In genomic region chr1:170188601-170189000, GRCm38 (mm10) we compare ENCODE assay signal across 10 mouse cellular contexts. TPM values are rescaled to one million over a fixed set of nuclear protein-coding genes. Genes with fewer than 3 reads are reported as not detected.
A peak's percentile ranks its signal among the peaks of the same experiment; 100 is the strongest.
DNase-seq lines count a peak whose midpoint lies in the region; ATAC-seq and TF ChIP-seq lines count a peak whose summit lies in the region.
"Had no signal": no experiment of that assay in that cellular context is flagged by ENCODE, and none has a peak within 500 bp of the region (broad histone marks: within the 10 kb centered on the region; RNA-seq: fewer than 3 reads in every experiment).

No protein-coding gene starts in this region.

- no peak overlapping the region for H3K27ac ChIP-seq in heart, postnatal 0 days (ENCODE audit: low read depth)
- no peak overlapping the region for H3K27ac ChIP-seq in liver, embryonic 11.5 days (ENCODE audit: low read depth, low read length)
- H3K27ac ChIP-seq: lung, embryonic 15.5 days had no signal

- 56% methylated on average over 11 of the region's 11 CpGs for WGBS in heart, postnatal 0 days
- WGBS in liver, embryonic 11.5 days = 78% methylated on average over 11 of the region's 11 CpGs

- 0 out of 2 replicates have a peak, but pooled peaks have one; percentile 36 for ATAC-seq in heart, postnatal 0 days (ENCODE audit: insufficient read depth, low read depth)
- no peak for ATAC-seq in liver, embryonic 11.5 days (replicated peaks; ENCODE audit: low FRiP score)

- H3K9me3 ChIP-seq in heart, postnatal 0 days (replicated peaks; ENCODE audit: control insufficient read depth, low read length) = no peaks in the 10 kb centered on the region
- no peaks in the 10 kb centered on the region for H3K9me3 ChIP-seq in liver, embryonic 11.5 days (ENCODE audit: control insufficient read depth, low read length)
- H3K9me3 ChIP-seq: lung, embryonic 15.5 days had no signal

- peak; percentile 40 for DNase-seq in right cerebral cortex, adult 18-20 months
- no peak for DNase-seq in right cerebral cortex, postnatal 4 days
- peak; percentile 82 for DNase-seq in brain, adult 2 months (ENCODE audit: low read depth, low spot score)
- DNase-seq in heart, postnatal 0 days (ENCODE audit: low spot score) = peak; percentile 30
- DNase-seq in testis, postnatal 10 days (ENCODE audit: low spot score) = peak; percentile 44
- DNase-seq in liver, embryonic 11.5 days (ENCODE audit: low spot score) = no peak
- DNase-seq in cerebellum, adult 11 months = no peak
- DNase-seq in layer of hippocampus, adult 9-11 months = no peak

- H3K36me3 ChIP-seq in heart, postnatal 0 days (replicated peaks; ENCODE audit: control insufficient read depth, insufficient read depth, low read length) = peaks cover 13% of the 10 kb centered on the region
- peaks cover 10% of the 10 kb centered on the region for H3K36me3 ChIP-seq in liver, embryonic 11.5 days (ENCODE audit: control insufficient read depth, insufficient read depth, low read length)

- H3K4me3 ChIP-seq in heart, postnatal 0 days (ENCODE audit: low read depth, low read length) = no peak overlapping the region
- no peak overlapping the region for H3K4me3 ChIP-seq in liver, embryonic 11.5 days (ENCODE audit: low read depth, low read length)
- H3K4me3 ChIP-seq: lung, embryonic 15.5 days had no signal

- no peaks in the 10 kb centered on the region for H3K4me1 ChIP-seq in heart, postnatal 0 days (ENCODE audit: control insufficient read depth, insufficient read depth)
- no peaks in the 10 kb centered on the region for H3K4me1 ChIP-seq in liver, embryonic 11.5 days (replicated peaks; ENCODE audit: control insufficient read depth, insufficient read depth, low read length)
- H3K4me1 ChIP-seq: lung, embryonic 15.5 days had no signal

- no peak overlapping the region for H3K4me2 ChIP-seq in heart, postnatal 0 days (ENCODE audit: low read depth, low read length)
- no peak overlapping the region for H3K4me2 ChIP-seq in liver, embryonic 11.5 days
- H3K4me2 ChIP-seq: lung, embryonic 15.5 days had no signal

- no peaks in the 10 kb centered on the region for H3K27me3 ChIP-seq in heart, postnatal 0 days (ENCODE audit: control insufficient read depth, insufficient read depth, low read length)
- H3K27me3 ChIP-seq in liver, embryonic 11.5 days (replicated peaks; ENCODE audit: control insufficient read depth, insufficient read depth, low read length) = no peaks in the 10 kb centered on the region
- H3K27me3 ChIP-seq: lung, embryonic 15.5 days had no signal

- TF ChIP-seq CTCF in heart, postnatal 0 days (IDR thresholded peaks at IDR 0.05; ENCODE audit: low read depth) = no peak

- no peak overlapping the region for H3K9ac ChIP-seq in heart, postnatal 0 days (replicated peaks; ENCODE audit: low read depth, low read length)
- H3K9ac ChIP-seq in liver, embryonic 11.5 days (ENCODE audit: low read depth, low read length) = no peak overlapping the region
- H3K9ac ChIP-seq: lung, embryonic 15.5 days had no signal

- TF ChIP-seq EP300 in heart, postnatal 0 days (IDR thresholded peaks at IDR 0.05; ENCODE audit: low read depth) = no peak

RNA-seq across cellular contexts. Expression of gene Uap1, which starts 13.8 kb away (rescaled TPM):
- total RNA-seq in heart, postnatal 0 days (2014; rRNA removed; ENCODE audit: low replicate concordance) = 23.0 and 26.1 TPM in 2 replicates
- polyA plus RNA-seq in heart, postnatal 0 days (2015; fragmentation: Nextera tagmentation; extraction: Ambion mirVana) = 40.2 and 42.3 TPM in 2 replicates
- polyA plus RNA-seq in liver, embryonic 11.5 days (2014; fragmentation: Nextera tagmentation; extraction: Ambion mirVana) = 59.6 and 60.0 TPM in 2 replicates

RNA-seq across cellular contexts. Expression of gene Uhmk1, which starts 26.6 kb away (rescaled TPM):
- total RNA-seq in heart, postnatal 0 days (2014; rRNA removed; ENCODE audit: low replicate concordance) = 10.4 and 11.2 TPM in 2 replicates
- polyA plus RNA-seq in heart, postnatal 0 days (2015; fragmentation: Nextera tagmentation; extraction: Ambion mirVana) = 2.1 and 2.6 TPM in 2 replicates
- polyA plus RNA-seq in liver, embryonic 11.5 days (2014; fragmentation: Nextera tagmentation; extraction: Ambion mirVana) = 16.0 and 17.0 TPM in 2 replicates

RNA-seq across cellular contexts. Expression of gene Sh2d1b2, which starts 43.9 kb away (rescaled TPM):
- not detected in 2 replicates for total RNA-seq in heart, postnatal 0 days (2014; rRNA removed; ENCODE audit: low replicate concordance)
- not detected in 2 replicates for polyA plus RNA-seq in heart, postnatal 0 days (2015; fragmentation: Nextera tagmentation; extraction: Ambion mirVana)
- not detected in 2 replicates for polyA plus RNA-seq in liver, embryonic 11.5 days (2014; fragmentation: Nextera tagmentation; extraction: Ambion mirVana)
- polyA plus RNA-seq: embryonic facial prominence, embryonic 14.5 days had no signal

Comparison
In these comparisons a context has a peak if more than half of its experiments do, and no peak if none do; other contexts are left out.
1. DNase-seq: peak in right cerebral cortex, adult 18-20 months (single experiment), brain, adult 2 months (single experiment), heart, postnatal 0 days (single experiment) and testis, postnatal 10 days (single experiment); none in right cerebral cortex, postnatal 4 days (single experiment), liver, embryonic 11.5 days (single experiment), cerebellum, adult 11 months (single experiment) and layer of hippocampus, adult 9-11 months (single experiment).